In genomic region chr2:79511108-79511507, GRCm38 (mm10) we compare ENCODE assay signal across 20 mouse cellular contexts. TPM values are rescaled to one million over a fixed set of nuclear protein-coding genes. Genes with fewer than 3 reads are reported as not detected.
DNase-seq lines count a peak whose midpoint lies in the region; ATAC-seq and TF ChIP-seq lines count a peak whose summit lies in the region.
"Had no signal": no experiment of that assay in that cellular context is flagged by ENCODE, and none has a peak within 500 bp of the region (broad histone marks: within the 10 kb centered on the region; RNA-seq: fewer than 3 reads in every experiment).

No protein-coding gene starts in this region.

- H3K4me2 ChIP-seq in forebrain, embryonic 15.5 days (replicated peaks), result no peak overlapping the region

- H3K9me3 ChIP-seq in forebrain, embryonic 15.5 days, result no peaks in the 10 kb centered on the region
- H3K9me3 ChIP-seq: midbrain, embryonic 10.5 days had no signal

- H3K9ac ChIP-seq in forebrain, embryonic 15.5 days (replicated peaks), result no peak overlapping the region
- H3K9ac ChIP-seq: liver, postnatal 0 days had no signal

- WGBS in kidney, adult 2 months, result 36% methylated on average over 6 of the region's 6 CpGs
- 81% methylated on average over 6 of the region's 6 CpGs for WGBS in forebrain, embryonic 15.5 days

- DNase-seq in adrenal gland, adult 2 months, result peak; percentile 4
- DNase-seq in adrenal gland, postnatal 25 days, result no peak
- peak; percentile 7 for DNase-seq in kidney, adult 2 months
- no peak for DNase-seq in kidney, adult 8-10 months
- DNase-seq in NIH3T3 (ENCODE audit: low read depth), result peak; percentile 39
- DNase-seq in heart, postnatal 10 days, result peak; percentile 10 to 12
- no peak for DNase-seq in ovary, adult 18-20 months (ENCODE audit: low spot score)
- DNase-seq: cerebellum, adult 11-12 months; cerebellum, postnatal 36 days; liver; liver, postnatal 0 days; right cerebral cortex, postnatal 25 days; thymus, postnatal 36 days had no signal

- no peaks in the 10 kb centered on the region for H3K36me3 ChIP-seq in kidney, adult 2 months (ENCODE audit: control insufficient read depth, insufficient read depth, low read length)
- no peaks in the 10 kb centered on the region for H3K36me3 ChIP-seq in forebrain, embryonic 15.5 days
- H3K36me3 ChIP-seq: midbrain, embryonic 10.5 days had no signal

- peaks cover 3% of the 10 kb centered on the region; the same call in 1 of the 2 replicates for H3K4me1 ChIP-seq in kidney, adult 2 months (ENCODE audit: control insufficient read depth, insufficient read depth, low read length)
- peaks cover 7% of the 10 kb centered on the region; the same call in 1 of the 2 replicates for H3K4me1 ChIP-seq in forebrain, embryonic 15.5 days
- H3K4me1 ChIP-seq: midbrain, embryonic 10.5 days had no signal

- H3K4me3 ChIP-seq in kidney, adult 2 months (ENCODE audit: insufficient read depth, low read depth, low read length), result no peak overlapping the region
- no peak overlapping the region for H3K4me3 ChIP-seq in forebrain, embryonic 15.5 days
- H3K4me3 ChIP-seq: midbrain, embryonic 10.5 days had no signal

- no peak for TF ChIP-seq POLR2A in kidney, adult 2 months (IDR thresholded peaks at IDR 0.05; ENCODE audit: low read depth, low read length)

- no peak for ATAC-seq in forebrain, embryonic 15.5 days (replicated peaks)
- ATAC-seq: forebrain, embryonic 14.5 days; liver, postnatal 0 days had no signal

- intact Hi-C loops in heart, postnatal 10 days (cut with DNase I), result loop anchor here (1.0 kb wide), 1 partner anchor 263 kb away; no protein-coding TSS in a partner anchor

- no peak overlapping the region for H3K27ac ChIP-seq in kidney, adult 2 months (ENCODE audit: insufficient read depth, low read depth, low read length)
- H3K27ac ChIP-seq in forebrain, embryonic 15.5 days (replicated peaks), result no peak overlapping the region
- H3K27ac ChIP-seq: midbrain, embryonic 10.5 days had no signal

- no peak for TF ChIP-seq CTCF in kidney, adult 2 months (conservative IDR thresholded peaks at IDR 0.05; ENCODE audit: insufficient read depth, insufficient read length, low read depth, low read length)

- no peaks in the 10 kb centered on the region for H3K27me3 ChIP-seq in kidney, adult 2 months (replicated peaks; ENCODE audit: control insufficient read depth, insufficient read depth, low read length)
- no peaks in the 10 kb centered on the region for H3K27me3 ChIP-seq in forebrain, embryonic 15.5 days

RNA-seq across cellular contexts. Expression of gene Cerkl, which starts 54.5 kb away (rescaled TPM):
- 1 to 10 TPM; 1.4 to 3.0 TPM for total RNA-seq in adrenal gland, adult 2 months (2021)
- polyA plus RNA-seq in adrenal gland, adult 2 months (2012; rRNA removed), result 0.57 TPM in 1 of 2 replicates, not detected in the other
- 1.8 and 2.1 TPM in 2 replicates for total RNA-seq in adrenal gland, postnatal 25 days (2021)
- 0.57 and 1.0 TPM in 2 replicates for polyA plus RNA-seq in kidney, adult 2 months (2012; rRNA removed)
- total RNA-seq in heart, postnatal 10 days (2021), result 1 to 10 TPM; 1.2 to 1.5 TPM
- 1.4 and 1.7 TPM in 2 replicates for polyA plus RNA-seq in forebrain, embryonic 15.5 days (2015; fragmentation: Nextera tagmentation; extraction: Ambion mirVana)

RNA-seq across cellular contexts. Expression of gene Neurod1, which starts 54.6 kb away (rescaled TPM):
- total RNA-seq in adrenal gland, adult 2 months (2021), result not detected
- polyA plus RNA-seq in adrenal gland, adult 2 months (2012; rRNA removed), result 0.07 TPM in 1 of 2 replicates, not detected in the other
- not detected in 2 replicates for total RNA-seq in adrenal gland, postnatal 25 days (2021)
- polyA plus RNA-seq in kidney, adult 2 months (2012; rRNA removed), result not detected in 2 replicates
- not detected for total RNA-seq in heart, postnatal 10 days (2021)
- polyA plus RNA-seq in forebrain, embryonic 15.5 days (2015; fragmentation: Nextera tagmentation; extraction: Ambion mirVana), result 72.5 and 78.1 TPM in 2 replicates
- total RNA-seq: adrenal gland, adult 18-20 months; gastrocnemius, adult 18-20 months; hematopoietic stem cell, adult 5-6 weeks had no signal
- polyA plus RNA-seq: kidney, embryonic 14.5 days; liver, postnatal 0 days had no signal

Comparison
In these comparisons a context has a peak if more than half of its experiments do, and no peak if none do; other contexts are left out.
1. DNase-seq: peak in adrenal gland, adult 2 months (single experiment), kidney, adult 2 months (single experiment), NIH3T3 (single experiment) and heart, postnatal 10 days (2 of 2); none in adrenal gland, postnatal 25 days (single experiment), kidney, adult 8-10 months (0 of 2) and ovary, adult 18-20 months (single experiment).